Mouse (Mus musculus) liver, adult 10 weeks (tissue): ENCODE results near the gene Ankrd34b. TPM values are rescaled to one million over a fixed set of nuclear protein-coding genes. Genes with fewer than 3 reads are reported as not detected.

Experiments used
- polyA plus RNA-seq: library from polyadenylated mRNA; stranded (reverse); fragments of 350-450 nt; fragmentation: Illumina TruSeq; extraction: RNeasy Lipid Tissue Mini Kit (QIAGEN cat#74804); gene quantifications from one replicate; pipeline ENCODE4 v1.2.3, GENCODE M21; 2014; ENCODE audit warnings: low read depth, low replicate concordance

Gene Ankrd34b
- not detected for polyA plus RNA-seq

GRCm38 (mm10) chr13:92425758-92426264, at the start of gene Ankrd34b:
Gene Ankrd34b, plus strand, starts transcription at chr13:92425896.

GRCm38 (mm10) chr13:92483852-92484463, 58.3 kb downstream of the Ankrd34b start, which contains the start of gene Fam151b:
Gene Fam151b, minus strand, starts transcription at chr13:92484015.

Other genes starting within 250 kb of the Ankrd34b start
- not detected for gene Gm20379, start 119.9 kb upstream of the Ankrd34b start, polyA plus RNA-seq
- gene Dhfr, start 71.2 kb upstream of the Ankrd34b start, polyA plus RNA-seq = 31.8 TPM
- gene Msh3, start 70.9 kb upstream of the Ankrd34b start, polyA plus RNA-seq = 20.1 TPM
- gene Fam151b, start 58.1 kb downstream of the Ankrd34b start, polyA plus RNA-seq = 7.7 TPM
- 6.3 TPM for gene Zfyve16, start 105.0 kb downstream of the Ankrd34b start, polyA plus RNA-seq
- 0.34 TPM for gene Spz1, start 150.3 kb downstream of the Ankrd34b start, polyA plus RNA-seq
- gene Serinc5, start 185.2 kb downstream of the Ankrd34b start, polyA plus RNA-seq = 22.2 TPM